Mouse (Mus musculus) adipocyte (in vitro differentiated cells): ENCODE data around the gene Akap8l.

Experiments used
- DNase-seq: peaks from one replicate; pipeline ENCODE4 v3.0.0-alpha.2; 2016; ENCODE audit warnings: low spot score

Gene Akap8l

DNA sequence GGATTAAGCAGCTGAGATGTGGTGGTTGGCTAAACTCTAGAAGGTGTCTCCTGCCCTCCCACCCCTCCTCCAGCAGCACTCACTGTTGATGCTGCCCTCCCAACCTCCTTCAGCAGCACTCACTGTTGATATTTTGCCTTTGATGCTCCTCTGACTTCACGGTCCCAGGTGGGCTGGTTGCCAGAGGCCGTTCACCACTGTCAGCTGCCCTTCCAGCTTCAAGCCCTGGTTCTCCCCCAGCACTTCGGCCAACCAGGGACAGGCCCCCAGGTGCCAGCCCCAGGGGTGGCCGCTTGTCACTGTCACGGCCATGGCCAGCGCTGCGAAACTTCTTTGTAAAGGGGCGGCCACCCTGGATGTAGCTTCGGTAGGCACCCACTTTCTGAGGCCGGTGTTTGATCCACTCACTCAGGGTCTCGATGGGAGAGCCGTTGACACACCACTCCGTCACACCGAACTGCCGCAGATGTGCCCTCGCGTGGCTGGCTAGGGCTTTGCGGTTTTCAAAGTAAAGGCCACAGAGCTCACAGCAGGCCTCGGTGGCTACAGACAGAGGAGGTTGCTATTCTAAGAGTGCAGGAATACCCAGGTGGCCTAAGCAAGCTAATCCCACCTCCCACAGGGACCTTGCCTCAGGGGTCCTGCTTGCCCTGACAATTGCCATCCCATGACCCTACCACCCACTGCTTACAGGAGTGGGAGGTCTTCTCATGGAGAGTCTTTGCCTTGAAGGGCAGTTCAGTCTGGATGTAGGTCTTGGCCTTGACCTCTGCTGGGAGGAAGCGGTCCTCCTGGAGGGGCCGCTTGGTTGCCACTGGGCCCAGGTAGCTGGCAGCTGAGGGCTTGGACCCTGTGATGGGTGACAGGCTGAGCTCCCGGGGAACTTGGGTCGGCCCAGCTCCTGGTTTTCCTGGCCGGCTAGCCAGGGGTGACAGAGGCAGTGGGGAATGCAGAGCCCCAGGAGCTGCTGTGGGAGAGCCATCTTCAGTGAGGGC is 6.7 kb upstream of the Akap8l start:
- DNase-seq, result no peak

DNA sequence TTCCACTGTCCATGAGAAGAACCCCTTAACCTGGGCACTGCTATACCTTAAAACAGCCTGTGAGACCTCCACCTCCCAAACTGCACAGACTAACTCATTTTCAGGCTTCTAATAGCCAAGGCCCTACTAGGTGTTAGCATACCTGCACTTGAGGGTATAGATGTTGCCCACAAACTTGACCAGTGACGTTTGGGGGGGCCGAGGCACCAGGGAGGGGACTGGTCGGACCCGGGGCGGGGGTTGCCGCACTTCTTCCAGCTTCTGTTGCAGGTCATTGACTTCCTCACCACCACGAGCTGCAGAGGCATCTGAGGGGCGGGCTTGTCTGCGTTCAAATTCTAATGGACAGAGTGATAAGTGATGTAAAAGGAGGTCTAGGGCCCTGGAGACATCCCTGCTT is 5.9 kb upstream of the Akap8l start:
- no peak for DNase-seq

DNA sequence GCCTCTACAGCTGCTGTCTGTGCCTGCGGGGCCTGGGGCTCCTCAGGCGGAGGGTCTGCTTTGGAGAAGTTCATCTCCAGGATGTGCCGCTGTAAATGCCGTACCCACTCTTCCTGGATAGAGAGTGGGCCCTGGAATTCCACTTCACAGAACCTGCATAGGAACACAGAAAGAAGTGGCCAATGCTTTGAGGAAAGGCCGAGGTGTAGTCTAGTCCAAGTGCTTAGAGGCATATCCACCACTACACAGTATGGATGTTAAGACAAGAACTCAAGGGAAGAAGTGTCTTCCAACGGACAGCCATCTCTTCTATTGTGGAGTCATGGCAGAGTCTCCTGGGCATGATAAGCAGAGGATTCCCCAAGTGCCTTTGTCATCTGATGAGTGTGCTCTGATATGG is 4.6 kb upstream of the Akap8l start:
- DNase-seq, result no peak

DNA sequence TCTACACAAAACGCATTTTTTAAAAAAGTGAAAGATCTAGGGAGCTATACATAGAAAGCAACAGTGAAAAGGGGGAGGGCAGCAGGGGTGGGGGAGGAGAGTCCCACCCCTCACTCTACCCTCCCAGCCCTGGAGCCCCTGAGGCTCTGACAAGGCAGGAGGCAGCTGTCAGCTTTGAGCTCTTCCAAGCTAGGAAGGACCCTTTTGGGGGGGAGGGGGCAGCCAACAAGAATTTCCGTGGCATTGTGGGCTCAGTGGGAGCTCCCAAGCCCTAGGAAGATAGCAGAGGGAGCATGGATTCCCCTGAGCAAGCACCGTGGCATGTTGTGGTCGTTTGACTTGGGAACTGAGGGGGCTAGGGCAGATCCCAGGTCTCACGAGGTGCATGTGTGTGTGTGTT is 3.8 kb upstream of the Akap8l start:
- no peak for DNase-seq

DNA sequence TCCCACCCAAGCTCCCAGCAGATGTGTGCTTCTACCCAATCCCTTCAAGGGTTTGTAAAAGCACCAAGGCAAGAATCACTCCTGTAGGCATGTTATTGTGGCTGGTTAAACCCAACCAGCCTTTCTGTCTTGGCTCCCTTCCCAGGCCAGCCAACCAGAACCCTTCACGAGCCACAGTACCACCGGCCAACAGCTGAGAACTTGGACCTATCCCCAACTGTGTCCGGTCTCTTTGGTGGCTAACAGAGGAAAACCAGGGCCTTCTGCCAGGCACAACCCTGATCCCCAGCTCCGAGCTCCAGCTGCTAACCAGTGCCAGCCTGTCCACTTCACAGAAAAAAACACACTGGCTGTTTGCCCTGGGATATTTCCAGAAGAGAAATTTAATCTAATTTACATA is 3.3 kb upstream of the Akap8l start:
- DNase-seq, result peak; percentile 97

DNA sequence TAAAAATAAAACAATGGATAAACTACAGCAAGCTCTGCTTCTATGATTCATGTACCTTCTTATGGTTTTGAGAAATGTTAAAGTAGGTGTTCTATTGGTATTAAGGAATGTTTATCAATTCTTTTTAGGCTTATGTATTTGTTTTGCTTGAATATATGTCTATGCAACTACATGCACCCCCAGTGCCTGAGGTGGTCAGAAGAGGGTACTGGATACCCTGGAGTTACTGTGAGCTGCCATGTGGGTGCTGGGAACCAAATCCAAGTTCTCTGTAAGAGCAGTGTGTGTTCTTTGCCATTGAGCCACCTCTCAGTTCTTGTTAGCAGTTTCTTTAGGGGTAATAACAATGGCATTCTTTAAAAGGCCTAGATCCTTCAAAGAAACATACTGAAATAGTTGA is 1.3 kb upstream of the Akap8l start:
- no peak for DNase-seq

DNA sequence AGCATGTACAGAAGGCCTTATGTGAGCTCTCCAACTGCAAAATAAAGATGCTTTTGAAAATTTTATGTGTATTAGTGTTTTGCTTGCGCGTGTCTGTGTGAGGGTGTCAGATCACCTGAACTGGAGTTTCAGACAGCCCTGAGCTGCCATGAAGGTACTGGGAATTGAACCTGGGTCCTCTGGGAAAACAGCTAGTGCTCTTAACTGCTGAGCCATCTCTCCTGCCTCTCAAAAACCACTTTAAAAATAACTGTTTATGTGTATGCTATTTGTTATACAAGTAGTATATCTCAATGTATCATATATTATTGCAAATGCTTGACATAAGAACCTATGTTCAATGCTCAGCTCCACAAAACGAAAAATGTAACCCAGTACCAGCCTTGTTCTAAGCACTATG is 862 bp upstream of the Akap8l start:
- no peak for DNase-seq

DNA sequence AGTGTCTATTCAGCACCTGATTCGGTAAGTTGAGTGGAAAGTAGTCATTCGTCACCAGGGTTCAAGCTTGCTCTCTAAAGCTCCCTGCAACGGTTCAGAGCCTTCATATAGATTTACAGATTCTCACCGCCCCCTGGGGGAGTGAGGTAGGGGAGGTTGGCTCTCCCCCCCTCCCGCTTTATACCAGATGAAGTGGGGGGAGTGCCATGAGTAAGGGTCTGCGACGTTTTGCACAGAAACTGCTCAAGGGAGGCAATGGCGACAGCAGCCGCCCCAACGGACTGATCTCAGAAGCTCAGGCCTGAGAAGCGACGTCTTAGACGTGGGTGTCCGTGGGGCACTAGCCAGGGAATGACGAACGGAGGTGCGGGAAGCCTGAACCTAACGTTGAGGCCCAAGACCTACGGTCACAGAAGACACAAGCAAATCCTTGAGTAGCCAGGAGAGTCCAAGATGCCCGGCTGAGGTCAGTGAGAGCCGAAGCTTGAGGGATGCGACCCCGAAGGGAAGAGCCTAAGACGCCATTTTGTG is 491 bp downstream of the Akap8l start:
- no peak for DNase-seq

DNA sequence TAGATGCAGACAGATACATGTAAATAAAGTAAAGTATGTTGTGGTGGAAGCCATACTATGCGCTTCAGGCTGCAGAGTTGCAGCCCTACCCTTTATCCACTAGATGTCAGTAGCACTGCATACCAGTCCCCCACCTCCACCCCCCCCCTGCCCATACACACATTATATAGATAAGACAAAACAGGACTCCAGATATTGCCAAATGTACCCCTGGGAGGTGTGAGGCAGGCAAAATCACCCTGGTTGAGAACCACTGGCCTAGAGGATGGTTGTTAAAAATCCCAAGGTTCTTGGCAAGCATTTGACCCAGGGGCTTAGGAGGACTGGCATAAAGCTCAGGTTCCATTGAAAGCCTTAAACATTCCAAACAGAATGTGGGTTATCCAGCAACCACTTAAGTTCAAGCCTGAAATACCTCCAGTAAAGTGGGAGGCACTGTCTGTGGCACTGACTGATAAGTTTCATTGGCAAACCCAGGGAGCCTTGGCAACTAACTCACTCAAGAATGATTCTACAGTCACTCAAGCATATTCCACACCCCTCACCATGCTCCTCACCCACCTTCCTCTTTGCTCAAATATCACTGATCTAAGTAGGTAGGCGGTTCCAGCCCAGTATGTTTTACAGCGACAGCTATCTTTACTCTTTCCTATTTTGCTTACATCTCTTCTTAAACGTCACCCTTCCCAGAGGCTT is 1.2 kb downstream of the Akap8l start:
- peak; percentile 61 for DNase-seq

DNA sequence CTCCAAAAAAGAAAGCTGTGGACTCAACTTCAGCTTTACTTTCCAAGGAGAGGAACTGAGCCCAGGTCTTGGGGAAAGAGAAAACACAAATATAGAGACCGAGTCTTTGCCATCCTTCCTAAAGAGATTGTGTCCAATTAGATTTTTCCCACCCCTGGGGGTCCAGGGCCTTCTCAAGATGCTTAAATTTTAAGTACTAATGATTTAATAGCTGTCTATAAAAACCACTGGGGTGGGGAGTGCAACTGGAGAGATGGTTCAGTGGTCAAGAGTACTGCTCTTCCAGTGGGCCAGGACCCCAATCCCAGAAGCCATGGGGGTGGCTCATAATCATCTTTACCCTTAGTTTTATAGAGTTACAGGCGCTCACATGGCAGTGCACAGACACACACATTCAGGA is 2.0 kb downstream of the Akap8l start:
- no peak for DNase-seq

DNA sequence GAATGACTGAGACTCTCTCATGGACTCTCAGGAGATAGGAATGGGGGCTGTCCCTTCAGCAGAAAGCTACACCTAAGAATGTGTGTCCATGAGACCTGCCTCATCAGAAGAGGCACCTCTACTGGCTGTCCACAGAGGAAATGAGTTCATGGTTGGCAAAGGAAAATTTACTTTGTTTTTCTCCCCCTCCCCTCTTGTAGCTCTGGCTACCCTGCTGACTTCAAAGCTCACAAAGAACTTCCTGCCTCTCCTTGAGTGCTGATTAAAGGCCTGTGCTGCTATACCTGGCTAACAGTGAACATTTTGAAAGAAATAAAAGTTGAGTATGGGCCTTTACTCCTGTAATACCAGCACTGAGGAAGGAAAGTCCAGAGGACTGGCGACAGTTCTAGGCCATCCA is 9.3 kb downstream of the Akap8l start:
- DNase-seq, result no peak

DNA sequence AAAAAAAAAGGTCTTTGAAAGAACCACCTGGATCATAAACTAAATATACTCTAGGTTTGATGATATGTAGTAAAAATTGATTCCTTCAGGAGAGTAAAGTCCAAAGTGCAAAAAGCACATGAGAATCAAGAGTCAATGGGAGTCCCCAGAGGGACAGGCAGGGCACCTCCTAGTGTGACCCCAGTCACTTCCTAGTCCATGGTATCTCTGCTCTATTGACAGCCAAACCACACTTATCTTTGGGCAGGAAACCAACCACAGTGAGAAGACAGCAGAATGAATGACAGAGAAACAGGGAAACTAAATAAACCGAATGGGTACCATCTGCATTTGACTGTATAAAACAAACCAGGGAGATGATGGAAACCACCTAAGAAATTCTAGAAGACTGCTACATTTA is 10.3 kb downstream of the Akap8l start:
- no peak for DNase-seq

DNA sequence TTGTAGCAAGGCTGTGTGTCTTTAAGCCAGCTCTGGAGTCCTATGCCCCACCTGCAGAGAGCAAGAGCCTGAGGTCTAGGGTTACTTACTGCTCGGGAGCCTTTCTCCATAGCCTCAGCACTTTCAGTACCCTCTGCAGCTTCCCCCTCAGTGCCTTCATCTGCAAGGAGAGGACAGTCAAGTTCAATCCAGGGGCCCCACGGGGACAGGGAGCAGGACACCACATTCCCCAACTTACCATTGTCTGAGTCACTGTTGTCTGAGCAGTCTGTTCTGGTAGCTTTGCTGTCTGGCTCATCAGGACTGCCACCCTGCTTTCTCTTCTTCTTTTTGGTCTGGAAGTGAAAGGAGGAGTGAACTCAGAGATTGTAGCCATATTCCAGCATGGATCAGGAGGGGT is 14.5 kb downstream of the Akap8l start:
- DNase-seq, result no peak

DNA sequence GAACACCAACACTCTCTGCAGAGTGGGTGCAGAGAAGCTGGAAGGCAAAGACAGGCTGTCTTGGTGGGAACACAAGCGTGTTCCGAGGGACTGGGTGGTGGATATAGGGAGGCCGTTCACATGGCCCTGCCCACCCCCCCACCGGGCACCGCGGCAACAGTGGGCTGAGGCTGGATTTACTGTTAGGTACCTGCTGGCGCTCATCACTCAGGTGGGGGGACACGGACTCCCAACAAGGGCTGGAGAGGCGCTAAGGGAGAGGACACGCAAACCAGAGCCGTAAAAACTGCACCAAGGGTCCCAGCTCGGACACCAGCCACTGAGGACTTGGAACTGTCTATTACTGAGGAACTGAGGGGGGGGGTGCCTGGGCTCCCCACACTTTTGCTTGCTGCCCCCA is 15.5 kb downstream of the Akap8l start:
- DNase-seq, result no peak

DNA sequence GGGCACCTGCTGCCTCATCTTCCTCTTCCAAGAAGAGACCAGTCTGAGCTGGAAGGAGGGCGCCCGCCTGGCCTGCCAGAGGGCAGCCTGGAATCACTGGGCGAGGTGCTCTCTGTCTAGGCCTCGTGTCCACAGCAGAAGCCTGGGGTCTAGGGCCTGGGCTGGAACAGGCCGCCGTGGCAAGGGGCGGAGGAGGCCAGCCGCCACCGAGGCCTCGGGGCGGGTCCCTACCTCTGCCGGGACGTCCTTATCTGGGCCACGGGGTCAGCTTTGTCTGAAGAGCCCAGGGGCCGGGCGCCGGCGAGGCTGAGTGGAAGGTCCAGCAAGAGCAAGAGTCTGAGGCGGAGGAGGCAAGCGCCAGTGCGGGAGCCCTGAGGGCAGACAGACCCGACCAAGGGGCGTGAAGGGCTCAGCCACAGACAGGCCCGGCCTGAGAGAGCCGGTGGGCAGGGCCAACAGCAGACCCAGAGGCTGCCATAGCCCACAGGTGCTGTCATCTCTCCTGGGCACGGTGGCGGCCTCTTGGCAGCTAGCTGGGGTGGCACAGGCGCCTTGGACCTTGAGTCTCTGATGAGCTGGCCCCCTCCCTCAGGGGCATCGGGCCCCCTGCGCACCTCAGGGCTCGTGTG is 16.6 kb downstream of the Akap8l start:
- DNase-seq, result no peak

DNA sequence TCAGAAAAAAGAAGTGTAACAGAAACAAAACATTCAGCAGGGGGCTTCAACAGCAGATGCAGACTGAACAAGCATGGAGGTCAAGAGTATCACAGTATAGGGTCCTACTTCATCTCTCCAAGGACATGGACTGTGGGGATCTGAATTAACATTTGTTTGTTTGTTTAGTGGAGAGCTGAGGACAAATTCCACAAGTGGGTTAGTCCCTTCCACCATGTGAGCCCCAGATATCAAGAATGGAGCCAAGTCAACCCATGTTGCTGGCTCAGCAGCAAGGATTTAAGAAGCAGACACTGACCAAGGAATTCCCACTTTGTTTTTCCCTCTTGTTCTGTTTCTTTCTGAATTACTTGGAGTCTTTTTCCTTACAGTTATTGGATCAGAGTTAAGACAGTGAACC is 22.9 kb downstream of the Akap8l start:
- DNase-seq, result no peak

DNA sequence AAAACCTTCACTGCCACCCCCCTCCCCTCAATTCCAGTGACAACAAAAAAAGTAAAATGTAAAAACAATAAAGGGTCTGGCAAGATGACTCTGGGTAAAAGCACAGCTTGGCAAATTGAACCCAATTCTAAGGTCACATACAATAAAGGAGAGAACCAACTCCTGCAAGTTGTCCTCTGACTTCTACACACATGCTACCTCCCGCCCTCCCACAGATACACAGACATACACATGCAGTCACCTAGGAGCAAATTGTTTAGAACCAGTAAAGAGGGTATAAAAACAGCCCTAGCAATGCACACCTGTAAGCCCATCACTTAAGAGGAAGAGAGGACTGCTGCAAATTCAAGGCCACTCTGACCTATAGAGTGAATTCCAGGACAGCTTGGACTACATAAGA is 27.6 kb downstream of the Akap8l start:
- no peak for DNase-seq

DNA sequence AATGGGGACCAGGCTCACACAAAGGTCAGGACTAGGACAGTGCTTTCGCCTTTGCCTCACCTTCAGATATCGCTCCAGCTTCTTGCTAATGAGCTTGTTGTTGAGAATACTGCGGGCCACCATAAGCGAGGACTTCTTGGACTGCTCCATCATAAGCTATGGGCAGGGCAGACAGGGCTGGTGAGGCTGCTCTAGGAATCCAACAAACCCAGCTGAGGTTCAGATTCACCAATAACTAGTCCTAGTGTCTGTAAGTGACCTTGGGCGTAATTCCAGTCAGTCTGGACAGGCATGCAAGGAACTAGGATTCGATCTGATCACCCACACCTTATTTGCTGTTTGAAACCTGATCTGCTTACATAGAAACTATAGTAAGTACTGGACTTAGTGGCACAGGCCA is 28.6 kb downstream of the Akap8l start:
- DNase-seq, result peak; percentile 50

DNA sequence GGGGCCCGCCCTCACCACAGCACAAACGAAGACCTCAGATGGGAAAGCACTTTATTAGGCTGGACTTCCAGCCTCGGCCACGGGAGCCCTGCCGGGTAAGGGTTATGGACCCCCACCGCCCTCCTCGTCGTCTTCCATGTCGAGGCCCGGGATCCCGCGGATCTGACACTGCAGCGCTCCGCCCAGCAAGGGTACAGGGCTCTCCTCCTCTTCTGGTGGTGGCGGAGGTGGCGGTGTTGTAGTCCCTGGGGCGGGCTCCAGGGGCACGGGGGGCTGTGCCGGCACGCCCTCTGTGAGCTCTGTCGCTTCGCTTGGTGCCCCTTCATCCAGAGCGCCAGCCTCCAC is 29.0 kb downstream of the Akap8l start:
- no peak for DNase-seq

DNA sequence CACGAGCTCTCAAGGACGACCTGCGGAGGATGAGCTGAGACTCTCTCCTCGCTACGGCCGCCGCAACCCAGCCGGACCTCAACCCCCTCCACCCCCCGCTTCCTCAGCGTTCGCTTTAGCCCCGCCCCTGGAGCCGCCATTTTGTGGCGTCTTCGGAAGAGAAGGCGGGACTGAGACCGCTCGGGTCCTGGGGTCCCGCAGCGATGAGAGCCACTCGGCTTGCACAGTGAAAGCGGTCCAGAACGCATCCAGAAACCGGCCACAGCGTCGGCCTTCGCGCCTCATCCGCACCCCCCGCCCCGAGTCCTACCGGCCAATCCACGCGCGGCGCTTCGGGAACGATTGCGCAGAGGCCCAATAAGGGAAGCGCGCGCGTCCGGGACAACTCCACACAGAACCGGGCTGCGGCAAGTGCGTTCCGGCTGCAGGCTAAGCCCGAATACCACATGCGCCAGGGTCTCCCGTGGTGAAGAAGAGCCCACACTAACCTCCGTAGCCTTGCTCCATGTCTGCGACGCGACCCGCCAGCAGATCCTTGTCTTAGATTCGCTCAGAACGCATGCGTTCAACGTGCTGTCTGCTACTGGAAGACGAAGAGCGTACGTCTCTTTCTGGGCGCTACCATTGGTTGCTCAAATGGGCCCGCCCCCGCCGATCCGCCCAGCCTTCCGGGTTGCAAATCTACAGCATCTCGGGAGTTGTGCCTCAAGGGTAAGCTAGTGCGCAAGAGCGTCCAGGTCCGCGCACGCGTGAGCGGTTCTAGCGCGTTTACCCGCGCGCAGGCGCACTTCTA is 29.6 kb downstream of the Akap8l start, which contains the start of gene Akap8:
Gene Akap8 (minus strand): TSS at position 642 of the 793 bp plus-strand sequence.
- DNase-seq, result peak; percentile 99

DNA sequence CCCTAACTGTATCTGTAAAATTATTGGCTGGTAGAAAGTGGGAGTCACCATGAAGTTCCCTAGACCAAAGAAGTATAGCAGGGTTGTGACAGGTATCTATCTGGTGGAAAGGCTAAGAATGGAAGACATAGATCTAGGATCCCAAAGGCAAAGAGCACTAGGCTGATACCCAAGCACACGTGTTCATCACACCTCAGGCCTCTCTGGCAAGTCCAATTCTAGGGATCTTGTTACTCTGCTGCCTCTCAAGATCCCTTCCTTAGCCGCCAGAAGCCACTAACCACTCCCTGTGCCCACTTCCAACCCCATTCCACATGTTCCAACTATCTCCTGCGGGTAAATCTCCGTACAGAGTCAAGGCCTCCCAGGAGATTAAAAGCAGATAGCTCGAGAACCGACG is 30.5 kb downstream of the Akap8l start:
- DNase-seq, result peak; percentile 45

DNA sequence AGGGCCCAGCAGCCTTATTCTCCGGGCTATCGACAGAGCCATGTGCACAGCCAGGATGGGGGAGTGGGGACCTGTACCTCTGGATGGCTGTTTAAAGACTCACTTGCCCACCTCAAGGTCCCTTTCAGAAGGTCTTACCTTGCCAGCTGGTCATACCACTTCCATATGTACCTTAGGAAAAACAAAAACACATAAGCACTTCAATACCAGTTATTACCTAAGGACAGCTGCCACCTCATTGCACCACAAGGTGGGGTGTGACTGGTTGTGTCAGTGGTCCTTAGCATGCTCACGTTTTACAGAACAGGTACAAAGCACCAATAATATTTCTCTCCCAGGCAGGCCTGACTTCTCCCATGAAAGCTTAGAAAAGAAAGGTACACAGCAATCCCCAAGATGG is 32.7 kb downstream of the Akap8l start:
- DNase-seq, result no peak
